Mouse (Mus musculus) 3T3-L1 (cell line): ENCODE data around the gene Ptprt.
"Not testable (repeated sequence)": the region's sequence is repeated elsewhere in the genome, so short reads cannot be mapped to it uniquely, and the experiment has no call there.

Experiments
- DNase-seq: peaks from one replicate; pipeline ENCODE4 v3.0.0-alpha.2; 2015; ENCODE audit warnings: low read depth, low spot score

Ptprt gene

DNA sequence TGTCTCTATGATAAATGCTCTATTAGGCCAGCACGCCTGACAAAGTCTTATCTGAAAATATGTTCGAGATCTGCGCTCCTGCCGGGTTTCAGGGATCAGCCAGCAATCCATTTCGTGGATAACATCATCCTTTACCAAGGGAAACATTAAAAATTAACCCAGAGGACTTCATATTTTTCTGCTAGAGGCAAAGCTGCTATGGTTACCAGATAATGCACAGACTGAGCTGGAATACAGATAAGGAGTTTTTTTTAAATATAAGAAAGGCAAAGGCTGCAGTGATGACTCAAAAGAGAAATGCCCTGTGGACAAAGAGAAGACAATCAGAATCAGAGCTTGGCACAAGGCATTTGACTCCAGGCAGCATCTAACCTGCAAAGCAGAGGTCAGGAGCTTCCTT is 1111.4 kb downstream of the Ptprt start:
- DNase-seq = no peak

DNA sequence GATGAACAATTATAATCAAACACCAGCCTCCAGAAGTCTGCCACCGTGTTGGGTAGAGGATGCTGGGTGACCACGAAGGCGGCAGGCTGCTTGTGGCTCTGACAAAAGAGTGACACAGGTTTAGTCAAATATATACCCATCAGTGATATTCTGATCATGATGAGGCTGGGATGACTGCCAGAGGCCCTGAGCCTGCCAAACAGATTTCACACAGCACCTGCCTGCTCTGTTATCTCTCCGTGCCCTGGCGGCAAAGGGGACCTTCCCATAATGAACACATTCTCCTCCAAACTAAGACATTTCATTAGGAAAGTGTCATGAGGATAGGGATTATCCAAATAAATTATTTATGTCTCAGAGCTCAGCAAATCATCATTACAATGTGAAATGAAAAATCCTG is 1113.6 kb downstream of the Ptprt start:
- no peak for DNase-seq

DNA sequence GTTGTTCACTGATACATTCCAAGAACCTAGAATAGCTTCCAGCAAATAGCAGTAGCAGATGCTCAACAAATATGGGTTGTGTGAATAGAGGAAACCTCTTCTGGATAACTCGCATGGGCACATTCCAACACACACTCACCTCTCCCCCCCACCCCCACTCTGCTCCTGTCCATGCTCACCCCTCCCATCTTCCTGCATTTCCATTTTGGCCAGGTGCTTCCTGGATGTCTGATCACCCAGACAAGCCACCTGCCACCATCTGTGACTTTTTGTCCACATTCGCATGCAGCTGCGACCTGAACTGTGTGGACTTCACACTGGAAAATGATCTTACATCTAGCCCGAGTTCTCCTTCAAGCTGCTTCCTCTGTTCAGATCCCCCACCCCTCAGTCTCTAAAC is 1115.5 kb downstream of the Ptprt start:
- DNase-seq = no peak

DNA sequence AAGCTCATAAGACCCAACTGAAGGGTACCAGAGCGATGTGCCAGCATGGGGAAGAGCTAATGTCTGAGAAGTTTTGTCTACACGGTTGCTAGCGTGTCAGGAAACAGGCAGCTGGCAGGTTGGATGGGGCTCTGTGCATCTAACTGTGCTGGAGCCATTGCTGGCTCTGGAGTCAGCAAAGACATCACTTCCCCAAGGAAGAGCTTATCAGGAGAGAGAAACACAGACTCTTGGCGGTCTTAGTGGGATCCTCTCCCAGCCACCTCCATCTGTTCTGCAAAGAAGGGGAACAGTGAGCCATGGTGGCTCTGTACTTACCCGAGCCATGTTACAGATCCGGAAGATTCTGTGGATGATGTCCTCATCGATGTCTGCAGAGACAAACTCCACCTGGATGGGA is 1126.8 kb downstream of the Ptprt start:
- DNase-seq = no peak

DNA sequence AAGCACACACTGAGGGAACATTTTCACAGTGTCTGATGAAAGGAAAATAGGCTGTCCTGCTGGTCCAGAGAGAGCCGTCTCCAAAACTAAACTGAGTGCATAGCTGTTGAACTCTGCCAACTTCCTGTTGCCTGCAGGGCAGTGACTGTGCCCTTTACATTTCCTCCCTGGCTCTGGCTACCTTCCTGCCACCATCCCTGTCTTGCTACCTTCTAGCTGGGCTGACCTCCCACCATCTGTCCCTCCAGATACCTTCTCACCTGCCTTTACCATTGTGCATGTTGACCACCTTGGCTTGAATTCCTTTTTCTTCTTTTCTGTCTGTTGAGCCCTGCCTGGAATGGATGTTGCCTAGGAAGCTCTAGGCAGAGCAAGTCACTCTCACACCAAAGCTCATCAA is 1133.8 kb downstream of the Ptprt start:
- DNase-seq = no peak

DNA sequence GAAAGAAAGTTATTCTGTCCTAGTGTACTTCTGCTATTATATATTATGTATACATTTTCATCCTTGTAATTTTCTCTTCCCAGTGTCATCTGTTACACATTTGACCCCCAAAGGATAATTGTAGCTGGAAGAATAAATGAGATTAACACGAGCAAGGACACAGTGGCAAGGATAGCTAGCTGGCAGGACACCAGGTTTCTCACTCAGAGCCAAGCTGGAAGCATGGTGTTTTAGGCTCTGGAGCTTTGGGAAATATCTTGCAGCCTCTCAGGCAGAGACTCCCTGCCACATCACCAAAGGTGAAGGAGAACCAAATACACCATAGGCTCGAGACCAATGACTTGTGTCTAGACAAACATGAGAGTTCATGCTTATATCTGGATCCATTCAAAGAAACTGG is 1141.3 kb downstream of the Ptprt start:
- DNase-seq = no peak

DNA sequence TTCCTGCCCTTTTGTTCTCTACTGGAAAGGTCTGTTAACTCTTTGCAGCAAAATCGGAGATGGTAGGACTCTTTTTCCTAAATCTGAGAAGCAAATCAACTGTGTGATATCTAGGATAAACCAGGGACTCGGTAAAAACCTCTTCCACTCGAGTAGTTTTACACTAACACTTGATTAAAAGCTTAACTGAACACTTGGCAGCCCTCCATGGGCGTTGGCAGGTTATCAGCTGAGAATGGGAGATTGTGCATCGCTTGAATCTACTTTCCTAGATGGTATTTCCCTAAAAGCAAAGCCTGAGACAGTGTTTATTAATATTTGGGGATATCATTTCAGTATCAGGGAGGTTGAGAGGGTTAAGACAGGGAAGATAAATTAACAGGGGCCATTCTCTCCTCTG is 1144.0 kb downstream of the Ptprt start:
- no peak for DNase-seq

DNA sequence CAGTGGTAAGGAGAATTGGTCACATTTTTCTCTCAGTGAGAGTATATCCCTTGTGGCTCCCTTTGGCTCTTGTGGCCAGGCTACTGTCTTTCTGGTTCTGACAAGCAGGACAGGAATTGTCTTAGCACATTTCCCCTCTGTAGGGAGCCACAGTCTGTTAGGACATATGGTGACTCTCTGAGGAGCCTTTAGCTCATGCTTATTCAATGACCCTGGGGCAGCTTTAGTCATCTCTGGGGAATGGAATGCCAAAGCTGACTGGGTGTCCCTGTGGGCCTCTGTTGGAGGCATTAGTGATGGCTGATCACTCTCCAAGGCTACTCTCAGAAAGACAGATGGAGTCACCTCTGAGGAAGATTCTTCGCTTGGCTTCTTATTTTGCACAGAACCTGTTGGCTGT is 1147.7 kb downstream of the Ptprt start:
- no peak for DNase-seq

DNA sequence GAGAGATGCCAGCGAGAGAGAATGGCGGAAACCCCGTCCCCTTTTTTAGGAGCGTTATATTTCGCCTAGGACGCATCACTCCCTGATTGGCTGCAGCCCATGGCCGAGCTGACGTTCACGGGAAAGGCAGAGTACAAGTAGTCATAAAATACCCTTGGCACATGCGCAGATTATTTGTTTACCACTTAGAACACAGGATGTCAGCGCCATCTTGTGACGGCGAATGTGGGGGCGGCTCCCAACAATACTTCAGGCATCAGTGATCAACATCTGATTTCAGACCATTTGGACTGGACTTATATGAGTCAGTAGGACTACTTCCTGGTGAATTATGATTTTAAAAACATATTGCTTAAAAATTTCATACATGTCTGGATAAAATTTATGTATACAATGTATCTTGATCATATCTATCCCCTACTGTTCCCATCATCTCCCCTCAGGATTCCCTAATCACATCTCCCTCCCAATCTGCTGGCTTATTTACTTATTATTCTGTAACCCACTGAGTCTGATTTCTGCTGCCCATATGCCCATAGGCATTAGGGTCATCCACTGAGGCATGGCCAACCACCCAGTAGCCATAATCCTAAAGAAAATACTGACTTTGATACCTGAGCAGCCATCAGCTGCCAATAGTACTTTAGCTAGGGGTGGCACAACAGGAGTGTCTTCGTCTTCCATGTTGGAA is 1148.9 kb downstream of the Ptprt start:
- DNase-seq = not testable (repeated sequence)

DNA sequence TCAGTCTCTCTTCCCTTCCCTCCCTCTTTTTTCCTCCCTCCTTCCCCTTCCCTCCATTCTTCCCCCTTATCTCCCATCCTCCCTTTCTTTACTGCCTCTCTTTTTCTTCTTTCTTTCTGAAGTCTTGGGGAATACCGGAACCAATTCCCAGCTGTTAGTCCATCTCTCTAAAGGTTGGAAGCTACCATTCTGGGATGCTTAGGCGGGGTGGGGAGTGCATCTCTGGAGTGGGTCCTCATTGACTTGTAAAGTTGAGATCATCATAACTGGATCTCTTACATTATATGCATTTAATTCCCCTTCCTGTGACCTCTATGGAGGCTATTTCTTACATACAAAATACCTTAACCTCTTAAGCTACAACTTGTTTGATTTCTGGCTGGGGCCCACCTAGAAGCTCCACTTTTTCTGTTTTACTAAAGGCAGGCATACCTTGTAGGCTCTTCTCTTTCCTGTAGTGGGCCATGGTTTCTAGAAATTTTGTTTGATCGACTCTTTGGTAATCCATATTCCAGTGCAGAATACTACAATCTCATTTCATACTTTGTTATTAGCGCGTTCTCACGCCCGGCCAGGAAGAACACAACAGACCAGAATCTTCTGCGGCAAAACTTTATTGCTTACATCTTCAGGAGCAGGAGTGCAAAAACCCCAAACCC is 1149.7 kb downstream of the Ptprt start:
- no peak for DNase-seq

DNA sequence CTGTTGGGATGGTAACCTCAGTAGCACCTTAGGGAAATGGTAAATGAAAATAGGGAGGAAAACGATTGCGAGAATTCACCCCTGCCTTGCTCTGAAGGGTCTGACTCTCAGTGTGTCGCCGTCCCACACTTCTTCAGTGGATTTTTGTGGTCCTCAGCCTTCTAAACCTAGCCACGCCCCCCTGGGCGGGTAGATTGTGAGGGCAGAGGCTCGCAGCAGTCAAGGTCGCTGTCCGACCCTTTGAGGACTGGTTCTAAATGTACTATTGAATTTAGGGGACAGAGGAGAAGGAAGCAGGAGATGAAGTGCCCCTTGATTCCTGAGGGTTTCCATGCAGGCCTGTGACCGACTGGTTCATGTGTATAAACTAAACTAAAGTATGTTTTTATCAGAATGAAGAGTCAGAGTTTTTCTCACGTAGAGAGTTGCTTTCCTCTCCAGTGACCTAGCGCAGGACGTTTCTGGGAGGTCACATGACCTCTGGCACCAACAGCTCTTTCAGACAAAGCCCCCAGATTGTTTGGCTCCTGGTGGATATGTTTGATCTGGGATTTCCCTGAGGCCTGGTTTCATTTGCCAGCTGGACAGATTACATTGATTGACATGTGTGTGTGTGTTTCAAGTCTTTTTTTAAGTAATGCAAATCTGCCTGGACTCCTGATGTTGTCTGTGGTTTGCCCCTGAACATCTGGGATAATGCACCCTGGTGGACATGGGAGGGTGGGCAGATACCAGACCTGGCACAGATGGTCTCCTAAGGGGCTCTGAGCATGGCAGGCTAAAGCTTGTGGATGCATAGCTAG is 1161.6 kb downstream of the Ptprt start:
- DNase-seq = no peak

DNA sequence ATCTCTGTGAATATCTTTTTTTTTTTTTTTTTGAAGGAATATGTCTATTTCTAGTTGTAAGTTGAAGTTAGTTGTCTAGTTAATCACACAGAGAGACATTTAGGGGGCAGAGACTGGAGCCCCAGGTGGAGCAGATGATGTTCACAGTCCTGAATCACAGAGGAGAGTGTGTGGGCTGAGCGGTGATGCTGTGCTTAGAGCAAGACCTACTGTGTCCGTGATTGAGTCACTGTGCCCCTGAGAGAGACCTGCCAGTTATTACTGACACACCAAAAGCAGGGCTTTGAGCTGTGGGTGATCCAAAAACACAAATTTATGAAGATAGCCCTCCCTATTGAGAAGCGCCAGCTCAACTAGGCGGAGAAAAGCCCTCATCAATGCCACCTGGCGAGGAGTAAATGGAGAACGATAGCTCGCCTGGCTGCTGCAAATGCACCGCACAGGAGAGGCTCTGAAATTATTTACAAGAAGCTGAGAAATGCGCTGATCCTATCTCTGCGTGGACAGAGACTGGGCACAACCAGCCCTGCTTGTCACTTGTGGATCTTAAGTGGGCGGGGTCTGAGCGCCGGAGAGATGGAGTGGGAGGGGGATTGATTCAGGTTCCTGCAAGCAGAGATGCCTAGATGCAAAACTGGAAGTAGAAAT is 1162.4 kb downstream of the Ptprt start:
- DNase-seq = no peak

DNA sequence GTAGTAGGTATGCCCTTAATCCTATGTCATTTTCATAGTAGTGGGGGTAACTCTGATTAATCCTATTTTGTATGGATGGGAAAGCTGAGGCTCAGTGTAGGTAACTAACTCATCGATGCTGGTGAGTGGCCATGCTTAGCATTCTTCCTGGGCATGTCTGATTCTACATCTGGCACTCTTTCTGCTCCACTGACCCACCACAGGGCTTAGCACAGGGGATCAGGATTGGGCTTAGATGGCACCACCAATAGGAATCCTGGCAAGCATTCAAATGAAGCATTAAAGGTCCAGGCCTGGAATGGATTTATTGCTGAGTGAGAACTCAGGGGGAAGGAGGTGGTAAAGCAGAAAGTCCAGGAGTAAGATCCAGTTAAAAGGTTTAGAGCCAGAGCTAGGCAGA is 1179.2 kb downstream of the Ptprt start:
- no peak for DNase-seq

DNA sequence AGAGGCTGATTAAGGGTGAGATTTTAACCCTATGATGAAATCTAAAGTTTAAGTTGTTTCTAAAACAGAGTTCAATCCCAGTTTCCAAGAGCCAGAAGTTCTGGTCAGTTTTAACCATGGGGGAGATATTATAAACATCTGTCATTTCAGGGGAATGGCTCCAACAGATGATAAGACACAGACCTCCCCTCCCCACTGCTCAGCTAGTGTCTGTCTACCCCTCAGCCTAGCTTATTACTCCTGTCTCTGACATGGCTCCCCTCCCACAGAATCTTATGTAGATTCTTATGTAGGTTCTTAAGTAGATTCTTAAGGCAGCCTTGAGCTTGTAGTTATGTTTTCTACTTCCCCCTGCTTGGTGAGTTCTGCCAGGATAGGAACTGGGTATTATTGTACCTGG is 1180.5 kb downstream of the Ptprt start:
- no peak for DNase-seq
